Mouse (Mus musculus): ENCODE data around the gene Unc93b1.
A peak's percentile ranks its signal among the peaks of the same experiment; 100 is the strongest.
"Not testable (repeated sequence)": the region's sequence is repeated elsewhere in the genome, so short reads cannot be mapped to it uniquely, and the experiment has no call there.

Gene Unc93b1

GRCm38 (mm10) chr19:3946715-3947114, 11.7 kb downstream of the Unc93b1 start:
- DNase-seq (ENCODE audit: low spot score in 2 of 2) = peak in 1 of 2 experiments; percentile 80

GRCm38 (mm10) chr19:3947813-3948212, 12.8 kb downstream of the Unc93b1 start:
- DNase-seq (ENCODE audit: low spot score in 2 of 2) = no peak

GRCm38 (mm10) chr19:3948546-3948945, 13.6 kb downstream of the Unc93b1 start:
- no peak for DNase-seq (ENCODE audit: low spot score in 2 of 2)

GRCm38 (mm10) chr19:3950331-3950730, 15.3 kb downstream of the Unc93b1 start:
- no peak for DNase-seq (ENCODE audit: low spot score in 2 of 2)

GRCm38 (mm10) chr19:3951461-3951860, 16.5 kb downstream of the Unc93b1 start:
- no peak for DNase-seq (ENCODE audit: low spot score in 2 of 2)

- DNase-seq (ENCODE audit: low spot score in 2 of 2) = no peak
Observed at GRCm38 (mm10) chr19:3952099-3952498, 17.1 kb downstream of the Unc93b1 start.

GRCm38 (mm10) chr19:3955033-3955432, 20.0 kb downstream of the Unc93b1 start:
- no peak for DNase-seq (ENCODE audit: low spot score in 2 of 2)

- DNase-seq (ENCODE audit: low spot score in 2 of 2) = no peak
Observed at GRCm38 (mm10) chr19:3955804-3956203, 20.8 kb downstream of the Unc93b1 start.

GRCm38 (mm10) chr19:3957296-3958036, 22.5 kb downstream of the Unc93b1 start:
- not testable (repeated sequence) for DNase-seq (ENCODE audit: low spot score in 2 of 2)

GRCm38 (mm10) chr19:3958470-3958869, 23.5 kb downstream of the Unc93b1 start, which contains the start of gene Aldh3b3:
Gene Aldh3b3 (plus strand): TSS chr19:3958645.
- no peak for DNase-seq (ENCODE audit: low spot score in 2 of 2)

- no peak for DNase-seq (ENCODE audit: low spot score in 2 of 2)
Observed at GRCm38 (mm10) chr19:3959030-3959429, 24.0 kb downstream of the Unc93b1 start.

GRCm38 (mm10) chr19:3960211-3960610, 25.2 kb downstream of the Unc93b1 start:
- no peak for DNase-seq (ENCODE audit: low spot score in 2 of 2)

GRCm38 (mm10) chr19:3961805-3962204, 26.8 kb downstream of the Unc93b1 start:
- not testable (repeated sequence) for DNase-seq (ENCODE audit: low spot score in 2 of 2)

GRCm38 (mm10) chr19:3962469-3962868, 27.5 kb downstream of the Unc93b1 start:
- peak in 1 of 2 experiments; percentile 70 for DNase-seq (ENCODE audit: low spot score in 2 of 2)

- no peak for DNase-seq (ENCODE audit: low spot score in 2 of 2)
Observed at GRCm38 (mm10) chr19:3964030-3964429, 29.0 kb downstream of the Unc93b1 start.

- no peak for DNase-seq (ENCODE audit: low spot score in 2 of 2)
Observed at GRCm38 (mm10) chr19:3966330-3967075, 31.5 kb downstream of the Unc93b1 start.

- DNase-seq (ENCODE audit: low spot score in 2 of 2) = no peak
Observed at GRCm38 (mm10) chr19:3967258-3967657, 32.3 kb downstream of the Unc93b1 start.

GRCm38 (mm10) chr19:3972229-3972628, 37.2 kb downstream of the Unc93b1 start, which contains the start of gene Aldh3b2:
Gene Aldh3b2 (plus strand): TSS chr19:3972328.
- peak in 1 of 2 experiments; percentile 67 for DNase-seq (ENCODE audit: low spot score in 2 of 2)

- DNase-seq (ENCODE audit: low spot score in 2 of 2) = not testable (repeated sequence)
Observed at GRCm38 (mm10) chr19:3974608-3975007, 39.6 kb downstream of the Unc93b1 start.

- DNase-seq (ENCODE audit: low spot score in 2 of 2) = no peak
Observed at GRCm38 (mm10) chr19:3975866-3976265, 40.9 kb downstream of the Unc93b1 start.

GRCm38 (mm10) chr19:3980309-3980708, 45.3 kb downstream of the Unc93b1 start:
- peak; percentile 70 to 84 for DNase-seq (ENCODE audit: low spot score in 2 of 2)

GRCm38 (mm10) chr19:3980917-3981316, 45.9 kb downstream of the Unc93b1 start:
- DNase-seq (ENCODE audit: low spot score in 2 of 2) = no peak
